Mouse (Mus musculus) CH12.LX (cell line): Measurements from ENCODE around the gene Zfp827. TPM values are rescaled to one million over a fixed set of nuclear protein-coding genes. Genes with fewer than 3 reads are reported as not detected.

Experiments
- DNase-seq: peaks from one replicate; pipeline ENCODE4 v3.0.0-alpha.2; 2013; ENCODE audit errors: extremely low read depth
- H3K27ac ChIP-seq: 2 replicates; pipeline ENCODE4 v1.5.1; 2012; ENCODE audit warnings: low read depth, mild to moderate bottlenecking, control low read depth, moderate library complexity; ENCODE audit not compliant: insufficient read depth
- H3K27me3 ChIP-seq: replicated peaks from 2 replicates; pipeline ENCODE3; 2012; ENCODE audit warnings: inconsistent platforms
- H3K36me3 ChIP-seq, 2 experiments: replicated peaks in 1 of 2; 2 replicates each; pipeline versions ENCODE3 to v1.6.1; 2012; ENCODE audit warnings: inconsistent platforms in 1 of 2, low read length in 1 of 2, mild to moderate bottlenecking in 1 of 2, mixed read lengths in 1 of 2, moderate library complexity in 1 of 2; ENCODE audit not compliant: control insufficient read depth in 1 of 2, insufficient read depth in 1 of 2
- H3K4me1 ChIP-seq, 2 experiments: 2 replicates each; pipeline ENCODE4 v1.6.1; 2012; ENCODE audit warnings: inconsistent platforms in 1 of 2, moderate library complexity in 1 of 2; ENCODE audit not compliant: insufficient read depth in 2 of 2, control insufficient read depth in 1 of 2
- H3K4me2 ChIP-seq: 2 replicates; pipeline ENCODE4 v1.6.1; 2012; ENCODE audit warnings: low read depth, mild to moderate bottlenecking, control low read depth; ENCODE audit not compliant: poor library complexity, insufficient read depth, severe bottlenecking
- H3K4me3 ChIP-seq, 3 experiments: fragments of 150-350 bp in 1 of 3; sonication (generic) in 1 of 3; replicated peaks in 1 of 3; 2 replicates each; pipeline versions ENCODE3 to v1.5.1; 2011 to 2012; ENCODE audit warnings: low read depth in 2 of 3, low read length in 2 of 3, mild to moderate bottlenecking in 2 of 3, moderate library complexity in 2 of 3, control low read depth in 1 of 3, improper control_type of control experiment in 1 of 3, inconsistent platforms in 1 of 3, mixed read lengths in 1 of 3; ENCODE audit not compliant: poor library complexity in 1 of 3
- H3K79me2 ChIP-seq: replicated peaks from 2 replicates; pipeline ENCODE4 v1.6.1; 2012; ENCODE audit warnings: mild to moderate bottlenecking, moderate library complexity; ENCODE audit not compliant: control insufficient read depth, poor library complexity, insufficient read depth, severe bottlenecking; ENCODE audit errors: extremely low read depth
- H3K9ac ChIP-seq: 2 replicates; pipeline ENCODE4 v1.6.1; 2012; ENCODE audit warnings: low read depth, mild to moderate bottlenecking, control low read depth, moderate library complexity; ENCODE audit not compliant: insufficient read depth
- H3K9me3 ChIP-seq: replicated peaks from 2 replicates; pipeline ENCODE3; 2012; ENCODE audit warnings: low read length, inconsistent platforms, mixed read lengths
- CHD1 ChIP-seq: IDR thresholded peaks from 2 replicates; pipeline ENCODE4 v1.6.1; 2012; ENCODE audit warnings: low read depth, low read length, improper control_type of control experiment, inconsistent platforms
- CHD2 ChIP-seq: IDR thresholded peaks from 2 replicates; pipeline ENCODE4 v1.6.1; 2011; ENCODE audit warnings: low read length, improper control_type of control experiment
- CTCF ChIP-seq, 2 experiments: IDR thresholded peaks in 1 of 2; conservative IDR thresholded peaks in 1 of 2; 2 replicates each; pipeline ENCODE4 v1.5.1; 2011 to 2012; ENCODE audit warnings: low read depth in 2 of 2, low read length in 2 of 2, improper control_type of control experiment in 1 of 2, inconsistent platforms in 1 of 2, mild to moderate bottlenecking in 1 of 2, moderate library complexity in 1 of 2
- ELF1 ChIP-seq: IDR thresholded peaks from 2 replicates; pipeline ENCODE4 v1.6.1; 2014; ENCODE audit warnings: low read depth, mild to moderate bottlenecking, inconsistent platforms, low read length, improper control_type of control experiment
- EP300 ChIP-seq: IDR thresholded peaks from 2 replicates; pipeline ENCODE4 v1.6.1; 2011; ENCODE audit warnings: low read length, improper control_type of control experiment
- ETS1 ChIP-seq: conservative IDR thresholded peaks from 2 replicates; pipeline ENCODE4 v1.6.1; 2012; ENCODE audit warnings: low read depth, mild to moderate bottlenecking, inconsistent platforms, low read length, improper control_type of control experiment, moderate library complexity
- GABPA ChIP-seq: IDR thresholded peaks from 2 replicates; pipeline ENCODE4 v1.6.1; 2012; ENCODE audit warnings: low read depth, low read length, improper control_type of control experiment, inconsistent platforms; ENCODE audit not compliant: insufficient replicate concordance
- HCFC1 ChIP-seq: IDR thresholded peaks from 2 replicates; pipeline ENCODE4 v1.6.1; 2012; ENCODE audit warnings: low read depth, mild to moderate bottlenecking, inconsistent platforms, low read length, improper control_type of control experiment
- IRF4 ChIP-seq: IDR thresholded peaks from 2 replicates; pipeline ENCODE4 v1.6.1; 2014; ENCODE audit warnings: low read depth, mild to moderate bottlenecking, inconsistent platforms, low read length, improper control_type of control experiment
- JUN ChIP-seq: IDR thresholded peaks from 2 replicates; pipeline ENCODE4 v1.6.1; 2011; ENCODE audit warnings: low read depth, mild to moderate bottlenecking, low read length, improper control_type of control experiment, moderate library complexity; ENCODE audit not compliant: insufficient read depth
- JUND ChIP-seq: conservative IDR thresholded peaks from 2 replicates; pipeline ENCODE4 v1.6.1; 2011; ENCODE audit warnings: low read depth, low read length, improper control_type of control experiment
- KAT2A ChIP-seq: IDR thresholded peaks from 2 replicates; pipeline ENCODE4 v1.6.1; 2012; ENCODE audit warnings: low read length, improper control_type of control experiment, inconsistent platforms; ENCODE audit not compliant: insufficient replicate concordance
- MAFK ChIP-seq: IDR thresholded peaks from 2 replicates; pipeline ENCODE4 v1.6.1; 2011; ENCODE audit warnings: low read length, improper control_type of control experiment; ENCODE audit not compliant: insufficient replicate concordance
- MAX ChIP-seq: IDR thresholded peaks from 2 replicates; pipeline ENCODE4 v1.6.1; 2011; ENCODE audit warnings: low read length, improper control_type of control experiment
- MAZ ChIP-seq: IDR thresholded peaks from 2 replicates; pipeline ENCODE4 v1.6.1; 2012; ENCODE audit warnings: low read depth, mild to moderate bottlenecking, inconsistent platforms, low read length, improper control_type of control experiment, moderate library complexity
- MEF2A ChIP-seq: IDR thresholded peaks from 2 replicates; pipeline ENCODE4 v1.6.1; 2014; ENCODE audit warnings: low read depth, mild to moderate bottlenecking, inconsistent platforms, low read length, improper control_type of control experiment, borderline replicate concordance
- MYC ChIP-seq: IDR thresholded peaks from 2 replicates; pipeline ENCODE4 v1.6.1; 2011; ENCODE audit warnings: low read depth, mild to moderate bottlenecking, improper control_type of control experiment, low read length
- NELFE ChIP-seq: IDR thresholded peaks from 2 replicates; pipeline ENCODE4 v1.6.1; 2011; ENCODE audit warnings: low read depth, low read length, improper control_type of control experiment
- PAX5 ChIP-seq: IDR thresholded peaks from 2 replicates; pipeline ENCODE4 v1.6.1; 2012; ENCODE audit warnings: low read length, inconsistent platforms, mixed read lengths
- POLR2A ChIP-seq: IDR thresholded peaks from 2 replicates; pipeline ENCODE4 v1.6.1; 2011; ENCODE audit warnings: low read depth, mild to moderate bottlenecking, improper control_type of control experiment, low read length
- POLR2AphosphoS2 ChIP-seq: IDR thresholded peaks from 2 replicates; pipeline ENCODE4 v1.6.1; 2011; ENCODE audit warnings: low read depth, low read length, improper control_type of control experiment
- RCOR1 ChIP-seq: conservative IDR thresholded peaks from 2 replicates; pipeline ENCODE4 v1.6.1; 2012; ENCODE audit warnings: low read depth, mild to moderate bottlenecking, inconsistent platforms, low read length, improper control_type of control experiment
- SIN3A ChIP-seq: IDR thresholded peaks from 2 replicates; pipeline ENCODE4 v1.6.1; 2012; ENCODE audit warnings: low read length, improper control_type of control experiment, inconsistent platforms
- SMC3 ChIP-seq: IDR thresholded peaks from 2 replicates; pipeline ENCODE4 v1.6.1; 2011; ENCODE audit warnings: low read depth, low read length, improper control_type of control experiment
- TCF12 ChIP-seq: IDR thresholded peaks from 2 replicates; pipeline ENCODE4 v1.6.1; 2014; ENCODE audit warnings: low read depth, mild to moderate bottlenecking, inconsistent platforms, low read length, improper control_type of control experiment
- UBTF ChIP-seq: IDR thresholded peaks from 2 replicates; pipeline ENCODE4 v1.6.1; 2012; ENCODE audit warnings: low read depth, mild to moderate bottlenecking, inconsistent platforms, low read length, improper control_type of control experiment, moderate library complexity
- USF1 ChIP-seq: IDR thresholded peaks from 2 replicates; pipeline ENCODE4 v1.6.1; 2014; ENCODE audit warnings: low read depth, mild to moderate bottlenecking, inconsistent platforms, low read length, improper control_type of control experiment
- USF2 ChIP-seq: conservative IDR thresholded peaks from 2 replicates; pipeline ENCODE4 v1.6.1; 2011; ENCODE audit warnings: low read depth, low read length, improper control_type of control experiment
- ZC3H11A ChIP-seq: IDR thresholded peaks from 2 replicates; pipeline ENCODE4 v1.6.1; 2012; ENCODE audit warnings: low read depth, mild to moderate bottlenecking, inconsistent platforms, low read length, improper control_type of control experiment
- ZKSCAN1 ChIP-seq: IDR thresholded peaks from 2 replicates; pipeline ENCODE4 v1.6.1; 2012; ENCODE audit warnings: low read depth, inconsistent platforms, low read length, improper control_type of control experiment, borderline replicate concordance
- ZNF384 ChIP-seq: IDR thresholded peaks from 2 replicates; pipeline ENCODE4 v1.6.1; 2012; ENCODE audit warnings: low read depth, low read length, improper control_type of control experiment, inconsistent platforms
- dilution Hi-C: fragments of 300-500 bp; cut with MboI; formaldehyde crosslinking; loops from 2 replicates; pipeline ENCODE4 v1.14.3; 2020; ENCODE audit warnings: low sequenced_read_pairs; ENCODE audit not compliant: extremely low pct_unique_long_range_greater_than_20kb, extremely low pct_ligation_motif_present
- in situ Hi-C: fragments of 300-500 bp; cut with MboI; formaldehyde crosslinking; loops from 3 replicates; pipeline ENCODE4 v1.14.3; 2019; ENCODE audit warnings: low sequenced_read_pairs, low pct_ligation_motif_present, low pct_unique_long_range_greater_than_20kb, mixed read lengths
- polyA plus RNA-seq: library from polyadenylated mRNA; unstranded; fragments of >175 nt; gene quantifications from 2 replicates; pipeline ENCODE4 v1.2.1, GENCODE M21; 2012; ENCODE audit warnings: low read depth; ENCODE audit not compliant: insufficient read length
- total RNA-seq, 2 experiments: library from RNA; depleted of rRNA; stranded (reverse); fragments of 300-350 nt in 1 of 2; fragments of >200 nt in 1 of 2; gene quantifications; 2 replicates each; pipeline ENCODE4 v1.2.3; 2012 to 2014

The Zfp827 gene
- total and polyA plus RNA-seq, 3 experiments = 4.3 to 11.1 (median 7.8) TPM

DNA sequence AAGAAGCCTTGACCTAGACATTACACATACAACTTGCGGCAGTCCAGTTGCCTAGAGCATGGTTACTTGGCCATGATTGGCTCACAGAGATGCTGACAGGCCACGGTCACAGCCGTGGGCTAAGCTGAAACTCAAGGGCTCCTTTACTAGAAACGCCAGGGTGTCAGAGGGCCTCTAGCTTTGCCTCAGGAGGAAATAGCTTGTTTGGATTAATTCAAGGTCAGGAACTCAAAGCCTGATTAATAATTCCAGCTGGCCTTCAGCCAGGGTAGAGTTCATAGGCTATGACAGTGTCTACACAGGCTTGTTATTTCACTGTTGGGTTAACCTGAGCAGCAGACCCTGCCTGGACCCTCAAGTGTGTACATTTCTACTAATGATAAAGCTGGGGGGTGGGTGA is 132.1 kb downstream of the Zfp827 start:
- peak overlapping the region; percentile 98 for H3K27ac ChIP-seq
- dilution Hi-C loops (no loop called here), in situ Hi-C loops (no loop called here)
- no peak for TF ChIP-seq EP300
- peak; percentile 35; the same call in 1 of the 2 replicates for TF ChIP-seq MAX
- peak; percentile 29; the same call in 1 of the 2 replicates for TF ChIP-seq IRF4
- peaks cover 13 to 44% of the 10 kb centered on the region in 2 experiments for H3K36me3 ChIP-seq
- peaks cover 60 to 84% of the 10 kb centered on the region in 2 experiments for H3K4me1 ChIP-seq
- H3K9me3 ChIP-seq = no peaks in the 10 kb centered on the region
- no peaks in the 10 kb centered on the region for H3K79me2 ChIP-seq
- peak overlapping the region; percentile 3 for H3K9ac ChIP-seq
- DNase-seq = no peak
- no peaks in the 10 kb centered on the region for H3K27me3 ChIP-seq
- no peak overlapping the region for H3K4me3 ChIP-seq
- peak overlapping the region; percentile 68 for H3K4me2 ChIP-seq

- in situ Hi-C loops = no loop called here
- no peaks in the 10 kb centered on the region for H3K27me3 ChIP-seq
- H3K4me3 ChIP-seq = peak overlapping the region in 1 of 3 experiments; percentile 18
- dilution Hi-C loops = no loop called here
- H3K79me2 ChIP-seq = no peaks in the 10 kb centered on the region
- H3K4me1 ChIP-seq = peaks cover 54 to 78% of the 10 kb centered on the region in 2 experiments
- peak overlapping the region; percentile 63 for H3K9ac ChIP-seq
- peak overlapping the region; percentile 98 for H3K27ac ChIP-seq
- peak overlapping the region; percentile 76 for H3K4me2 ChIP-seq
- H3K36me3 ChIP-seq = peaks cover 21 to 49% of the 10 kb centered on the region in 2 experiments
- no peaks in the 10 kb centered on the region for H3K9me3 ChIP-seq
- DNase-seq = peak; percentile 92
- TF ChIP-seq USF1 (no peak), CHD1 (peak; percentile 85; the same call in 1 of the 2 replicates), KAT2A (0 out of 2 replicates have a peak, but pooled peaks have one; percentile 38), MYC (peak; percentile 84), MEF2A (peak; percentile 91), MAX (peak; percentile 53; the same call in 1 of the 2 replicates), MAFK (peak; percentile 79), CHD2 (peak; percentile 77; the same call in 1 of the 2 replicates), POLR2A (peak; percentile 36; the same call in 1 of the 2 replicates), CTCF (conservative IDR thresholded peaks at IDR 0.05 in 1 of 2, IDR thresholded peaks at IDR 0.05 in 1 of 2; ENCODE audit: low read depth in 2 of 2, low read length in 2 of 2) (peak in 1 of 2 experiments; percentile 47; a peak in 2 of 4 replicates), SIN3A (peak; percentile 90), RCOR1 (peak; percentile 92), UBTF (0 out of 2 replicates have a peak, but pooled peaks have one; percentile 12), PAX5 (no peak), POLR2AphosphoS2 (no peak), SMC3 (peak; percentile 38; the same call in 1 of the 2 replicates), IRF4 (peak; percentile 86), MAZ (peak; percentile 69; the same call in 1 of the 2 replicates), GABPA (no peak), ETS1 (peak; percentile 90), JUND (peak; percentile 80), JUN (peak; percentile 55), HCFC1 (peak; percentile 29; the same call in 1 of the 2 replicates), NELFE (peak; percentile 57; the same call in 1 of the 2 replicates), ELF1 (peak; percentile 48; the same call in 1 of the 2 replicates), USF2 (no peak), ZC3H11A (no peak), ZKSCAN1 (no peak), TCF12 (peak; percentile 78), ZNF384 (peak; percentile 85)
These were observed 133.0 kb downstream of the Zfp827 start for GRCm38 (mm10) chr8:79161172-79161778.
